In the genomic region with DNA sequence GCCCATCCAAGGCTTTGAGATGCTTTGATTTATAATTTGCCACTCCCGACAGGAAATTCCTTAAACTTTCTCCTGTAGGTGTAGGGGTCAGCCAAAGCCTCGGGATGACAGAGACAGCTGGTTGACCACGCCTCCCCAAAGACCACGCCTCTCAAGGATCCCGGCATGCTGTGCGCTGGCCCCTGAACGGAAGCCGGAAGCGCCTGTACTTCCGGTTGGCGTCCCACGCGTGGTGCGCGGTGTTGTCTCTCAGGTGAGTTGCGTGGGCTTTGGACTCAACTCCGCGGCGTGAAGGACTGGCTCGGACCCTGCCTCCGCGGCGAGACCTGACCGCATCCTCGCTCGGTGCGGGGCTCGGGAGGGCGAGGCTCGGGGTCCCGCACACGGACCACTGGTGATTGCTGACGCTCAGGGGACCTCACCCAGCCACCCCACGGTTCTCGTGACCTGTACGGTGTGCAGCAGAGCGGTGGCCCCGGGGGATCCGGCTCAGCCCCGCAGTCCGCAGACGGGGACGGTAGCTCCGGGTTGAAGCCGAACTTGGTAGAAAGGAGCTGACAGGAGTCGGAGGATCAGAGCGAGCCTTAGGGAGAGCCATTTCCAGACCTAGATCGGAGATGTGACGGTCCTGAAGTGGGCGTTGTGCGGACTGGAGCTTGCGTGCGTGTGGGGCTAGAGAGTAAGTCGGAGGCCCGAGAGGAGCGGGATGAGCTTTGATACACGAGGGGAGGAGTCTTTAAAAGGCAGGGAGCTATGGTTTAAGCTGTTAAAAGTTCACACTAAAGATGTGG, we compare ENCODE assay signal across 8 mouse cellular contexts. TPM values are rescaled to one million over a fixed set of nuclear protein-coding genes. Genes with fewer than 3 reads are reported as not detected.
DNase-seq lines count a peak whose midpoint lies in the region; ATAC-seq and TF ChIP-seq lines count a peak whose summit lies in the region.

A gene (plus strand): TSS at position 200 of the 791 bp plus-strand sequence.

- no peak for TF ChIP-seq CTCF in CH12.LX (conservative IDR thresholded peaks at IDR 0.05 in 1 of 2, IDR thresholded peaks at IDR 0.05 in 1 of 2; ENCODE audit: low read depth in 2 of 2, low read length in 2 of 2)

- dilution Hi-C loops in CH12.LX (cut with MboI; ENCODE audit: extremely low pct_ligation_motif_present, extremely low pct_unique_long_range_greater_than_20kb, low sequenced_read_pairs), result no loop called here

- H3K27me3 ChIP-seq in CH12.LX (replicated peaks), result no peaks in the 10 kb centered on the region
- H3K27me3 ChIP-seq in forebrain, embryonic 10.5 days (ENCODE audit: poor library complexity, severe bottlenecking), result no peaks in the 10 kb centered on the region
- no peaks in the 10 kb centered on the region for H3K27me3 ChIP-seq in heart, embryonic 15.5 days
- H3K27me3 ChIP-seq in liver, embryonic 15.5 days, result no peaks in the 10 kb centered on the region
- no peaks in the 10 kb centered on the region for H3K27me3 ChIP-seq in neural tube, embryonic 11.5 days (ENCODE audit: control insufficient read depth, insufficient read depth, low read length)
- H3K27me3 ChIP-seq in stomach, embryonic 16.5 days (ENCODE audit: control insufficient read depth, insufficient read depth, low read length), result no peaks in the 10 kb centered on the region

- H3K27ac ChIP-seq in CH12.LX (ENCODE audit: insufficient read depth, low read depth), result peak within 1 kb of the TSS; percentile 5
- H3K27ac ChIP-seq in forebrain, embryonic 10.5 days, result peak within 1 kb of the TSS; percentile 87
- peak within 1 kb of the TSS; percentile 67 for H3K27ac ChIP-seq in heart, embryonic 15.5 days
- H3K27ac ChIP-seq in liver, embryonic 15.5 days (replicated peaks), result peak within 1 kb of the TSS; percentile 73
- peak within 1 kb of the TSS; percentile 20; the same call in 1 of the 2 replicates for H3K27ac ChIP-seq in neural tube, embryonic 11.5 days (ENCODE audit: low read depth, low read length)
- H3K27ac ChIP-seq in stomach, embryonic 16.5 days (ENCODE audit: low read length), result peak within 1 kb of the TSS; percentile 78

- TF ChIP-seq RAD21 in CH12.LX (IDR thresholded peaks at IDR 0.05; ENCODE audit: low read depth, low read length), result no peak

- under 1% methylated on average over 57 of the region's 57 CpGs for WGBS in forebrain, embryonic 10.5 days
- WGBS in heart, embryonic 15.5 days, result under 1% methylated on average over 57 of the region's 57 CpGs
- under 1% methylated on average over 57 of the region's 57 CpGs for WGBS in liver, embryonic 15.5 days (ENCODE audit: insufficient replicate concordance)
- under 1% methylated on average over 57 of the region's 57 CpGs for WGBS in neural tube, embryonic 11.5 days
- under 1% methylated on average over 57 of the region's 57 CpGs for WGBS in stomach, embryonic 16.5 days

- DNase-seq in CH12.LX (ENCODE audit: extremely low read depth), result peak; percentile 87
- DNase-seq in c-Kit-positive CD71-negative TER-119-negative erythroid progenitor cells, embryonic 14.5 days (ENCODE audit: low read depth), result peak; percentile 68
- peak; percentile 85 for DNase-seq in forebrain, embryonic 10.5 days (ENCODE audit: extremely low spot score, low spot score)
- DNase-seq in kidney, postnatal 25 days, result peak; percentile 92 to 93
- peak; percentile 88 for DNase-seq in neural tube, embryonic 11.5 days (ENCODE audit: low spot score)

- peak; percentile 90 for ATAC-seq in heart, embryonic 15.5 days (replicated peaks; ENCODE audit: insufficient number of reproducible peaks, insufficient read depth, low FRiP score, low read depth)
- peak; percentile 89 for ATAC-seq in liver, embryonic 15.5 days (ENCODE audit: insufficient read depth)
- peak; percentile 94 for ATAC-seq in neural tube, embryonic 11.5 days (ENCODE audit: insufficient read depth, low FRiP score, low TSS enrichment)
- peak; percentile 94 for ATAC-seq in stomach, embryonic 16.5 days (ENCODE audit: insufficient read depth, low FRiP score)

- peaks cover 34 to 60% of the 10 kb centered on the region in 2 experiments for H3K36me3 ChIP-seq in CH12.LX (replicated peaks in 1 of 2; ENCODE audit: control insufficient read depth in 1 of 2, insufficient read depth in 1 of 2, low read length in 1 of 2)
- peaks cover 50% of the 10 kb centered on the region for H3K36me3 ChIP-seq in forebrain, embryonic 10.5 days (replicated peaks)
- H3K36me3 ChIP-seq in heart, embryonic 15.5 days, result peaks cover 32% of the 10 kb centered on the region
- peaks cover 31% of the 10 kb centered on the region for H3K36me3 ChIP-seq in liver, embryonic 15.5 days (replicated peaks)
- H3K36me3 ChIP-seq in neural tube, embryonic 11.5 days (ENCODE audit: control insufficient read depth, insufficient read depth, low read length), result peaks cover 3% of the 10 kb centered on the region
- H3K36me3 ChIP-seq in stomach, embryonic 16.5 days (ENCODE audit: control insufficient read depth, insufficient read depth, low read length), result peaks cover 10% of the 10 kb centered on the region; the same call in 1 of the 2 replicates

- TF ChIP-seq POLR2A in CH12.LX (IDR thresholded peaks at IDR 0.05; ENCODE audit: low read depth, low read length), result peak; percentile 89

- H3K79me2 ChIP-seq in CH12.LX (replicated peaks; ENCODE audit: control insufficient read depth, extremely low read depth, insufficient read depth, poor library complexity, severe bottlenecking), result peaks cover 27% of the 10 kb centered on the region

- no peaks in the 10 kb centered on the region for H3K9me3 ChIP-seq in CH12.LX (replicated peaks; ENCODE audit: low read length)
- H3K9me3 ChIP-seq in forebrain, embryonic 10.5 days, result no peaks in the 10 kb centered on the region
- no peaks in the 10 kb centered on the region for H3K9me3 ChIP-seq in heart, embryonic 15.5 days (replicated peaks)
- no peaks in the 10 kb centered on the region for H3K9me3 ChIP-seq in liver, embryonic 15.5 days (replicated peaks)
- H3K9me3 ChIP-seq in neural tube, embryonic 11.5 days (ENCODE audit: control insufficient read depth, low read length), result no peaks in the 10 kb centered on the region
- no peaks in the 10 kb centered on the region for H3K9me3 ChIP-seq in stomach, embryonic 16.5 days (replicated peaks; ENCODE audit: control insufficient read depth, low read length)

- peaks cover 5 to 25% of the 10 kb centered on the region in 2 experiments for H3K4me1 ChIP-seq in CH12.LX (ENCODE audit: control insufficient read depth in 1 of 2, insufficient read depth in 2 of 2)
- peaks cover 19% of the 10 kb centered on the region for H3K4me1 ChIP-seq in forebrain, embryonic 10.5 days
- peaks cover 10% of the 10 kb centered on the region for H3K4me1 ChIP-seq in heart, embryonic 15.5 days (replicated peaks)
- peaks cover 27% of the 10 kb centered on the region for H3K4me1 ChIP-seq in liver, embryonic 15.5 days (replicated peaks)
- H3K4me1 ChIP-seq in neural tube, embryonic 11.5 days (ENCODE audit: control insufficient read depth, insufficient read depth, low read length), result no peaks in the 10 kb centered on the region
- peaks cover 10% of the 10 kb centered on the region for H3K4me1 ChIP-seq in stomach, embryonic 16.5 days (ENCODE audit: control insufficient read depth, insufficient read depth, low read length)

- H3K9ac ChIP-seq in CH12.LX (ENCODE audit: insufficient read depth, low read depth), result peak within 1 kb of the TSS; percentile 92
- peak within 1 kb of the TSS; percentile 89 for H3K9ac ChIP-seq in heart, embryonic 15.5 days
- peak within 1 kb of the TSS; percentile 86 for H3K9ac ChIP-seq in liver, embryonic 15.5 days
- H3K9ac ChIP-seq in neural tube, embryonic 11.5 days (ENCODE audit: low read length), result peak within 1 kb of the TSS; percentile 87
- peak within 1 kb of the TSS; percentile 92 for H3K9ac ChIP-seq in stomach, embryonic 16.5 days (ENCODE audit: low read length)

- H3K4me2 ChIP-seq in CH12.LX (ENCODE audit: insufficient read depth, low read depth, poor library complexity, severe bottlenecking), result peak within 1 kb of the TSS; percentile 80
- peak within 1 kb of the TSS; percentile 87 for H3K4me2 ChIP-seq in heart, embryonic 15.5 days
- peak within 1 kb of the TSS; percentile 77 for H3K4me2 ChIP-seq in liver, embryonic 15.5 days
- H3K4me2 ChIP-seq in neural tube, embryonic 11.5 days (ENCODE audit: low read depth), result peak within 1 kb of the TSS; percentile 94
- H3K4me2 ChIP-seq in stomach, embryonic 16.5 days (ENCODE audit: low read depth, low read length), result peak within 1 kb of the TSS; percentile 83

- H3K4me3 ChIP-seq in CH12.LX (replicated peaks in 1 of 3; ENCODE audit: low read depth in 2 of 3, low read length in 2 of 3, poor library complexity in 1 of 3), result peak within 1 kb of the TSS; percentile 95 to 100 (median 99)
- H3K4me3 ChIP-seq in forebrain, embryonic 10.5 days, result peak within 1 kb of the TSS; percentile 92
- H3K4me3 ChIP-seq in heart, embryonic 15.5 days, result peak within 1 kb of the TSS; percentile 96
- H3K4me3 ChIP-seq in liver, embryonic 15.5 days (replicated peaks), result peak within 1 kb of the TSS; percentile 98
- peak within 1 kb of the TSS; percentile 100 for H3K4me3 ChIP-seq in neural tube, embryonic 11.5 days (ENCODE audit: low read depth, low read length)
- peak within 1 kb of the TSS; percentile 99 for H3K4me3 ChIP-seq in stomach, embryonic 16.5 days (replicated peaks; ENCODE audit: low read length)

- no peak for TF ChIP-seq EP300 in CH12.LX (IDR thresholded peaks at IDR 0.05; ENCODE audit: low read length)

- in situ Hi-C loops in CH12.LX (cut with MboI; ENCODE audit: low pct_ligation_motif_present, low pct_unique_long_range_greater_than_20kb, low sequenced_read_pairs), result loop anchor here (25.0 kb wide), 1 partner anchor 1035 kb away; no protein-coding TSS in a partner anchor

TF ChIP-seq in CH12.LX, 34 proteins besides CTCF, POLR2A, EP300 and RAD21 (continues in another document):
- TF ChIP-seq NELFE (IDR thresholded peaks at IDR 0.05; ENCODE audit: low read depth, low read length) (peak; percentile 88), ELF1 (IDR thresholded peaks at IDR 0.05; ENCODE audit: low read depth, low read length) (peak; percentile 99), MEF2A (IDR thresholded peaks at IDR 0.05; ENCODE audit: borderline replicate concordance, low read depth, low read length) (peak; percentile 24; the same call in 1 of the 2 replicates), PAX5 (IDR thresholded peaks at IDR 0.05; ENCODE audit: low read length) (no peak), TBP (conservative IDR thresholded peaks at IDR 0.05; ENCODE audit: low read depth, low read length) (0 out of 2 replicates have a peak, but pooled peaks have one; percentile 32), CHD1 (IDR thresholded peaks at IDR 0.05; ENCODE audit: low read depth, low read length) (no peak)

RNA-seq across cellular contexts. Expression of the gene that starts here (rescaled TPM):
- total RNA-seq in CH12.LX (2012; rRNA removed) (75.9 and 82.0 TPM in 2 replicates), CH12.LX (2014; rRNA removed) (103 and 118 TPM in 2 replicates)
- polyA plus RNA-seq in CH12.LX (2012; ENCODE audit: insufficient read length, low read depth), result 237 and 276 TPM in 2 replicates
- polyA plus RNA-seq in forebrain, embryonic 10.5 days (2016; fragmentation: Nextera tagmentation; extraction: Ambion mirVana), result 67.2 and 68.3 TPM in 2 replicates
- 26.0 and 29.4 TPM in 2 replicates for polyA plus RNA-seq in heart, embryonic 15.5 days (2015; fragmentation: Nextera tagmentation; extraction: Ambion mirVana)
- 20.4 and 23.3 TPM in 2 replicates for polyA plus RNA-seq in liver, embryonic 15.5 days (2015; fragmentation: Nextera tagmentation; extraction: Ambion mirVana)
- 57.0 and 61.1 TPM in 2 replicates for polyA plus RNA-seq in neural tube, embryonic 11.5 days (2014; fragmentation: Nextera tagmentation; extraction: Ambion mirVana)
- polyA plus RNA-seq in stomach, embryonic 16.5 days (2015; fragmentation: Nextera tagmentation; extraction: Ambion mirVana), result 50.3 and 53.7 TPM in 2 replicates

Comparison
In these comparisons a context has a peak if more than half of its experiments do, and no peak if none do; other contexts are left out.
1. Peak in every context shown above with its lines: DNase-seq, ATAC-seq, H3K4me3 ChIP-seq and H3K27ac ChIP-seq.
2. H3K27ac ChIP-seq: peak in every context shown above with its lines; median percentile 87 in forebrain, embryonic 10.5 days; 78 in stomach, embryonic 16.5 days; 73 in liver, embryonic 15.5 days; 67 in heart, embryonic 15.5 days; 20 in neural tube, embryonic 11.5 days; 5 in CH12.LX.